Mouse (Mus musculus) urinary bladder, postnatal 14 days (tissue): ENCODE measurements around the gene Metap1.

Source experiments
- DNase-seq: peaks from one replicate; pipeline ENCODE4 v3.0.0; 2021; ENCODE audit warnings: low spot score

Gene Metap1

DNA sequence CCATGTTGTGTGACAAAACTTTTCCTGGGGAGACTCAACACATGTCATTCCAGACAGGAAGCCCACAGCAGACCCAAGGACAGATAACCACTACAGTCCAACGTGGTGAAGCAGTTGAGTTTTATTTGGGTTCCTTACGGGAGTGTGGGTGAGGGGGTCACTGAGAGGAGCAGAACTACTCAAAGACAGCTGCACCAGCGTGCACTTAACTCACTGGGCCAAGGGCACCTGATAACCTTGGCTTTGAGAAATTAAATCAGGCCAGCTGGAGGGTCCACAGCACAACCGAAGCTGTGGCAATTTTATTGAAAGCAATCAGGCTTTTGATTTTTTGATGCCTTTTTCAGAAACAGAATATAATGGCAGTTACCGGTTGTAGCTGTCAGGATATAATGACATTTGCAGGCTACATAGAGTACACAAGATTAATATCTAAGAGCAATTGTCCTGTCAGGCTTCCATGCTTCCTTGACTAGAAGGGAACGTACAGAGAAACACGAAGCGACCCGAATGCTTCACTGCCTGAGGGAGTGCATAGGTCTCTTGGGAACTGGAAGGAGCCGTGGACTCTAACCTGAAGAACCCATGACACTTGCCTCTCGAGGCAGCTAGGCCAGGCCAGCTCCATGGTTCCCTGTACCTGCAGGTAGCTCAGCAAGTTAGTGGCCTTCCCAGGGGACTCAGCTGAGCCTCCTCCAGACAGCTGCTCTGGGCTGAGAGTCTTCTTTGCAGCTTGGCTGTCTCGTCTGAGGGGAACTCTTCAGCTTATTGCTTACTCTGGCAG lies 41.0 kb downstream of the Metap1 start:
- no peak for DNase-seq

DNA sequence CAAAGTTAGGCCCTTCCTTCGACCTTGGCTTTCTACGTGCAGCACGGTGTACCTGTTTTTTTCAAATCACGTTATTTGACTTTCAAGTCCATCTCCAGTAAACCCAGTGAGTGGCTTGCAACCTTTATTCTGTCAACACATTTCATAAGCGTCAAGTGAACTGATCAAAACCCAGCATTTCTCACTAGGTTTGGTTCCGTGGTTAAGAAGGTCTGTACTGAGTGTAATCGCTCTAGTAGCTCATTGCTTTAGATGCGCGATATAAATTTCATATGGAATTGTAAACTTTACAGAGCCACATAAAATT lies 45.9 kb downstream of the Metap1 start:
- DNase-seq = no peak

DNA sequence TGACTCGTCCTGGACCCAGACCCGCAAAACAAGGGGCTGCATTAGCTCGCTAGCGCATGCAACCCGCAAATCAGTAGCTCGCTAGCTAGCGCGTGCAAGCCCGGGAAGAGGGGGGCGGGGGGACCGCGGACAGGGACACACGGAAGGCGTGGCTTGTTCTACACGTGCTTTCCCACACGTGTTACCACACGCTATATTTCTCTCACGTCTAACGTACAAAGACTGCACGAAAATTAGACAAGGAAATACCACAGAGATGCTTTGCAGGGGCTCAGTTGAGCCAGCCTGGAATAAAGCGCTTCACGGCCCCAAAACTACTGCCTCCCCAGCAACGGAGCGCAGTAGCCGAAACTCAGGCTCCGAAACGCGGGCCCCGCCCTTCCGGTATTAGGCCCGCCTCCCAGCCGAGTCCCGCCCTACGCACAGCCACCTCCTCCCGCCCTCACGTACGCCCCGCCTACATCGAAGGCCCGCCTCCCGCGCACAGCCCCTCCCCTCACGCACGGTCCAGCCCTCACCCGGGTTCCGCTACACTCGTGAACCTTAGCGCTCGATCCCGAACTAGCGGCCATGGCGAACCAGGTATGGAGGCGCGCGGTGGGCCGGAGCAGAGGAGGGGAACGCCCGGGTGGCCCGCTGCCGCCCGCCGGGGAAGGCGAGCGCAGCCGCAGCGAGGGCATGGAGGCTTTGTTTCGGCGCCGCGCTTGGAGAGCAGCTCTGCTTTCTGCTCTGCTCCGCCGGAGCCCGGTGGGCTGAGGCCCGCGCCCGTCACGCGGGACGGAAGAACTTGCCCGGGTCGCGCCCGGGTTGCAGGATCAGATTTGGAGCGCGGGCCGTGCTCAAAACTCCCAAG lies 46.5 kb downstream of the Metap1 start, which contains the start of gene Adh5:
Gene Adh5, plus strand, starts transcription at position 482 of the 853 bp plus-strand sequence.
- peak; percentile 91 for DNase-seq

DNA sequence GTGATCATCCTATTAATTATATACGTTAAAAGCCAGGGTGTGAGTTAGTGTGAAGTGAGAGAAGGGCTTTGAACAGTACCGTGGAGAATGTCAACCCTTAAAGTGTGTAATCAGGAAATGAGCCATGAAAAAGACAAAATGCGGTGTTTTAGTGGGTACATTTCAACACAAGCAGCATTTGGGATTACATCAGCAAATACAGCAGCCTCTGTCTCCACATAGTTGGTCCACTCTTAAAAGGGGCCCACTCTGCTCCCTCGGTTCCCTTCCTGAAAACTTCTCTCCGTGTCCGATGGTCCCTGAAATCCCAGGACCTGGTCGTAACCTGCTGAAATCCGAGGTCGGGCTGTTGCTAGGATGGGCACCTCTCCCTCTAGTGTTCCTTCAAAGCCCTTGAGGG lies 47.1 kb downstream of the Metap1 start:
- DNase-seq = no peak

DNA sequence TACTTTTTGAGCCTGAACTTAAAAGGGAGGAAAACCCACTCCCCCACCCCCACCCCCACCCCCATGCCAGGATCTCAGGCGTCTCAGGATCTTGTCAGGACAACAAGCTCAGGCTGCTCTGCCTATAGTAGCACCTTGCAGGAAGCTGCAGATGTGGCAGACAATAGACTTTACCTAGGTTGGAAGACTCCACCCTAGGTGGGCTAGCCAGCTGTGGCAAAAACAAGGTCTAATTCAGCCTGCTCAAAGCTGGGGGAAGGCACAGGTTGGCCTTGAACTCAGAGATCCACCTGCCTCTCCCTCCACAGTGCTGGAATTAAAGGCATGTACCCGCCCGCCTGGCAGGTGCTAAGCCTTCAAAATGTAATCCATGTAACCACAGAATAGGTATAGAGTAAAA lies 50.6 kb downstream of the Metap1 start:
- DNase-seq = no peak

DNA sequence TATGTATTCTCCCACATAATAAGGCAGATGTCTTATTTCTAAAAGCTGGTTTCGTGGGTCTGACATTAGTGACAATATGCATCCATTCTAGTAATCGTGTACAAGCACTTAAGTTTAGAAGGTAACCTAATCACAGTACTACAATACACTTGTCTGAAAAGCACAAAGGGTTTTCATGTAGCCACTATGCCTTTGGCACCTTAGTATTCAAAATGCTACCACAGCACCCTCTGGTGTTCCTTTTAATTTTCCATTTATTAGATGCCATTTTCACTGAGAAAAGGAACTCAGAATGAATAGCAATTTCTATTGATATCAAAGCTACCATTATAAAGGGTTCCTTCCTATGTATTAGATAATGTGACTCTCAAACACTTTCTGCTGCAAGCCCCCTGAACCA lies 57.5 kb downstream of the Metap1 start:
- no peak for DNase-seq

DNA sequence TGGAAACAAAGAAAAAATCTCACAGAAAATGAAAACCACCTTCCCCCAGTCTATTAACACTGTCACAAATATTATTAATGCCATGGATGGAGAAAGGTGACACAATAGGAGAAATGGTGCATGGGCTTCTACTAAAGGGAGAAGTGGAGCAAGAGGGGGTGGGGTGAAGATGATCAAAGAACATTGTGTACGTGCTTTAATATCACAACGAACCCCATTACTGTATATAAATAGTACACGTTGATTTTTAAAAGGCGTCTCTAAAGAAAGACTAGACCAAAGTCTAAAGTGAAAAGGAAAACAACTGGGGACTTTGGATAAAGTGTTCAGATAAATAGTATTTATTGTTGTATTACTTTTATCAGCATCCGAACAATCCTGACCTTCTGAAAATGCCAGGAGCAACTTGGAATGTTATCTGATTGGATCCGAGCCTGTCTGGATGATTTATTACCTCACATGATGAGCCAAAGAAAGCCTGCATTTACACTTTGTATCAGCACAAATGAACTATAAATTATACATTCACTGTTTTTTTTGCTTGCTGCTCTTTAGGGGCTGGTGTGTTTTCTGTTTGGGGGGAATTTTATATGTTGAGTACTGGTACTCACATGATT lies 58.8 kb downstream of the Metap1 start:
- no peak for DNase-seq

DNA sequence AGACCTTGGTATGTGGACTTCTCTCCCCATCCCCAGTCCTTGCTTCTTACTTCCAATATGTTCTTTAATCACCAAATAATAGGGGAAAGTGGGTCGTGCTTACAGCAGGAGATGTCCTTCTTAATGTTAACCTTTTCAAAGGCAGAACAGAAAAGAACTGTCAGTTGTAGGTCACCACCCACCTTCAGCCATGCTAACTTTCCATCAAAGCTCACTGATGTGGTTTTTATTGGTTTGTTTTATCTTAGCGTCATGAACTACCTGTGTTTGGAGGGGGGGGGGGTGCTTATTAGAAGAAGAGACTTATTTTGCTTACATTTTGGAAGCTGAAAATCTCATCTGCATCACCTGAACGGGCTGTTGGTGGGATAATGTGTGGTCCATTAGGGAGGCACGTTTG lies 65.1 kb downstream of the Metap1 start:
- no peak for DNase-seq

DNA sequence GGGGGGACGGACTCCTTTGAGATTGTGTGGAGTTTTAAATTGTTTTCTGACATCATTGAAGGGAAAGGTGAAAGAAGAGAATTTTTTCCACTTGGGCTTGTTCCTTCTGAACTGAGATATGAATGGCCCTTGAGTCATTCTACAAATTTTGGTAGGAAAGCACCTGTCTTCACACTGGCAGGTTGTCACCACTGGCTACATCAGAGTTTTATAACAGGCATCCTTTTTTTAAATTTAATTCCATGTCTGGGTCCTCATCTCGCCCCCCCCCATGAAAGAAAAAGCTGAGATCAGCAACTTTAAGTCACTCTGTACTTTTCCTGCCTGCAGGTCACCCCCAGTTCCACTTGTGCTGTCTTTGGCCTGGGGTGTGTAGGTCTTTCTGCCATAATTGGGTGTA lies 65.7 kb downstream of the Metap1 start:
- DNase-seq = no peak

DNA sequence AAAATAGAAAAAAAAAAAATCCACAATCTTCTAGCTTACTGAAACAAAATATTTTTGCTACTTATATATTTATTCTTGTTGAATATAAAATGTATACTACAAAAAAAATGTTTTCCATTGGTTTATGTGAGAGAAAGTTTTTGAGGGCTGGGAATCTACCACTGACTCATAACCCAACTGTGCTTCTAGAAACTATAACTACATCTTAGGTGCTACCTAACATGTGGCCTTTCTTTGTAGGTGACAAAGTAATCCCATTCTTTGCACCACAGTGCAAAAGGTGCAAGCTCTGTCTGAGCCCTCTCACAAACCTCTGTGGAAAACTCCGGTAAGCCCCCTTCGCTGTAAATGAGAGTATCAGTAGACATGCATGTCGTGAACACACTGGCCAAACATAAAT lies 68.9 kb downstream of the Metap1 start:
- no peak for DNase-seq

DNA sequence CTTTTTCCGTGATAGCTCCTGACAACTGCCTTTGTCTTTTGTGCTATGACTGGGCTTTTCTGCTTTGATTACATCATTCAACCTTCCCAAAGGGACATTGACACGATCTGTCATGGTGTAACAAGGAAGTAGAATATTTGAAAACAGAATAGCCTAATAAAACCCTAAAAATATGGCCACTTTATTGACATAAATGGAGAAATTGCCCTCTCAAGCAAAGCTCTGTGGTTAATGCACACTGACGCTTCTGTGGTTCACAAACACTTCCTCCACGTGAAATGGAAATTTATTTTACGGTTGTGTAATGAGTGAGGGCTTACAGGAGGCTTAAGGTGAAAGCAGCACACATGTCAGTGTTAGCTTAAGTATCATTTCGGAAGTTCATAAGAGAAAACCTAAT lies 69.9 kb downstream of the Metap1 start:
- no peak for DNase-seq

DNA sequence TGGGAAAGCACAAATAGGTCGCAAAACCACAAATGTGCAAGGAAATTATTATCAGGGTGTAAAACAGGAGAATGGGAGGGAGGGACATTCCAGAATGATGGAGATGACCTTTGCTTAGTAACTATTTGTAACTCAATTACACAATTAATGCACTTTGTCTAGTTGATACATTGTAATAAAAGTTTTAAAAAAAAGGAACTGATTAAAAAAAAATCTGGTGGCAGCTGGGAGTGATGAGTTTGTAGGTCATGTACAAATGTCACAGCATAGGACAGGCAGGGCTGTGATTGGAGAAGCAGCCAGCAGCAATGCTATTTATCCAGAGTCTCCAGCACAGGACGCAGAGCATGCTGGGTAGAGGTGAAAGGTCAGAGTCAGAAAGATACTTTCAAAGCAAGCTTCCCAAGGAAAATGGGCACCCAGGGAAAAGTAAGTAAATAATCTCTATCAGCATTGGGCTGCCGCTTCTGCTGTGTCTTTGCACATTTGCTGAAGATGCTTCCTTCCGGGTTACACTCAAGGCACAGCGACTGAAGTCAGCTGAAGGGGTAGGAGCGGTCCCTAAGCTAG lies 74.1 kb downstream of the Metap1 start, which contains the start of gene Adh4:
Gene Adh4, plus strand, starts transcription at position 346 of the 570 bp plus-strand sequence.
- no peak for DNase-seq

DNA sequence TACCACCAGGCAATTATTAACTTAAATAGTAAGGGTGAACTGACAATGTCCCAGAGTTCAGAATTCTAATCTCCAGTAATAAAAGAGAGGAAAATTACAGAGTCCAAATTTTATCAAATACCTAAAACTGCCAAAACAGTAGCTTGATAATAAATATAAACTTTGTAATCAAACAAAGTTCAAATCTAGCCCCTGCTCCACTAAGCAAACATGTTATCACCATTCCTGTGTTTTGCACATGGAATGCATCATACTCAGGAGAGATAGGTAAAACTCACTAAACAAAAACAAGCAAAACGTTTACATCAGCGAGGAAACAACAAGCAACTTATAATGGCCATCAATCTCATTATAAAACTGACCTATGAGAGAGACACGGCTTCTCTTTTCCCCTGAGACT lies 79.1 kb downstream of the Metap1 start:
- no peak for DNase-seq

DNA sequence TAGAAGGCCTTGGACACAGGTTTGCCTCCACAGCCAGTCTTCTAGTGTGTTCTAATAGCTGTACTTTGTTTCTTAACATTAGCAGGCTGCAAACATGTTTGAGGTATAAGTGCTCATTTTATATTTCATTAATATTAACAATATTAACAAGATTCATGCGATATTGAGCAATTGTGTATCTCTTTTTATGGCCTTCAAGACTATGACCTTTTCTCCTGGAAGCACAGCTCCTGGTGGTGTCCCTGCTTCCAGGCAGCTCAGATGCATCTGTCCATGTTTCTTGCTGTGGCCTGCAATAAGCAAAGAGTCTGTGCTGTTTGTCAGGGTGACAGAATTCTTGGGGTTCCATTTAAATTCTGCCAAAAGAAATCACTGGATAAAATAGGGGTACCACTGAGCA lies 79.7 kb downstream of the Metap1 start:
- no peak for DNase-seq
